Mouse (Mus musculus) heart, adult 2 months (tissue): ENCODE measurements around the gene Elfn1.

Source experiments
- CTCF ChIP-seq: fragments of 200-600 bp; IDR thresholded peaks from 2 replicates; pipeline ENCODE4 v1.8.1; 2022; ENCODE audit warnings: antibody characterized with exemption, mild to moderate bottlenecking, moderate library complexity
- EP300 ChIP-seq: fragments of 200-500 bp; IDR thresholded peaks from 2 replicates; pipeline ENCODE4 v1.6.1; 2011; ENCODE audit warnings: low read depth, low read length, control low read depth; ENCODE audit not compliant: insufficient read depth
- POLR2A ChIP-seq: fragments of 200-500 bp; IDR thresholded peaks from 2 replicates; pipeline ENCODE4 v1.6.1; 2011; ENCODE audit warnings: mild to moderate bottlenecking, low read depth, low read length, control low read depth; ENCODE audit not compliant: insufficient read depth

DNA sequence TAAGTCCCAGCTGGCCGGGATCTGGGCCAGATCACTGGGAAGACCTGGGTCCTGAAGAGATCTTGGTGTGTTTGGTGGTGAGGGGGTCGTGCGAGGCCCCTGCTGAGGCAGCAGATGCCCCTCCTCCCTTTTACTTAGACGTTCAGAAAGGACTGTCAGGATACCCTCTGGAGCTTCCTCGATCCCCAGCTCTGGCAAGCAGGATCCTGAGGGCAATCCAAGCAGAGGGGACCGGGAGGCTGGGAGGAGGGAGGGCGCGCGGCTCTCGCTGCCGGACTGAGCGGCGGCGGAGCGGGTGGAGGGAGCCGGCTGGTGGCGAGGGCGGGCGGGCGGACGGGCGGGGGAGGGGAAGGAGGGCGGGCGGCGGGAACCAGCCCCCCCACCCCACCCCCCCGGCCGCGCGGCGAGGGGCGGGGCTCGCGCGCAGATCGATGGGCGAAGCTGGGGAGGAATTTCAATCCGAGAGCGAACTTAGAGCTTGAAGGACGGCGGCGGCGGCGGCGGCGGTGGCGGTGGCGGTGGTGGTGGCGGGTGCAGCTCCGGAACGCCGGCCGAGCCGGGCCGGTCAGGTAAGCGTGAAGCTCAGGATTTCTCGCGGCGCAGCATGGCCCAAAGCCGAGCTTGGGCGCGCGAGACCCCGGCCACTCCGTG lies 4.5 kb downstream of the Elfn1 start:
- no peak for TF ChIP-seq CTCF
- no peak for TF ChIP-seq POLR2A
- no peak for TF ChIP-seq EP300
